Mouse (Mus musculus): ENCODE data around the gene Slit3. TPM values are rescaled to one million over a fixed set of nuclear protein-coding genes. Genes with fewer than 3 reads are reported as not detected.
A peak's percentile ranks its signal among the peaks of the same experiment; 100 is the strongest.

Slit3 gene
- polyA plus RNA-seq, 1 experiment from 2014 or later: 21.9 TPM

DNA sequence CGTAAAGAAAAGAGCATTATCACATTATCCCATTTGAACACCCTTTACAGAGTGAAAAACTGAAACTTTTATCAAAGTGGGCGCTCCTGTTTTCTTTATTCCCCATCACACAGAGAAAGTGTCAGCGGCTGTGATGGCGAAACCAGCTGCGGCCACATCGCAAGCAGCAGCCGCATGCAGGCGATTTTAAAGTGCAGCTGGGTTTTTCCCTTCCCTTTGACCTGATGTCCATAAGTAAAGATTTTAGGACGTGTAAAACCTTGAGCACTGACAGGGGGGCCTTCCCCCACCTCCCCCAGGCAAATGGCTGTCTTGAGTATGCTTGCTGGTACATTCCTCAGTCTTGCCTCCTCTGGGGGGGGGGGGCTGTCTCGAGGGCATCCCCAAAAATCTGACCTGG is 266.8 kb downstream of the Slit3 start:
- no peak for DNase-seq (ENCODE audit: low spot score)
- no peaks in the 10 kb centered on the region for H3K36me3 ChIP-seq
- WGBS: 28% methylated on average over 10 of the region's 10 CpGs
- H3K27ac ChIP-seq: peak overlapping the region; percentile 85
- H3K4me1 ChIP-seq: peaks cover 96% of the 10 kb centered on the region
- H3K27me3 ChIP-seq (ENCODE audit: low read depth, poor library complexity, severe bottlenecking): no peaks in the 10 kb centered on the region
- H3K9me3 ChIP-seq (replicated peaks): no peaks in the 10 kb centered on the region
- H3K4me3 ChIP-seq: peak overlapping the region; percentile 28; the same call in 1 of the 2 replicates

- 12% methylated on average over 12 of the region's 12 CpGs for WGBS
- H3K4me1 ChIP-seq: peaks cover 96% of the 10 kb centered on the region
- DNase-seq (ENCODE audit: low spot score): peak; percentile 77
- no peaks in the 10 kb centered on the region for H3K36me3 ChIP-seq
- H3K27ac ChIP-seq: peak overlapping the region; percentile 85
- H3K27me3 ChIP-seq (ENCODE audit: low read depth, poor library complexity, severe bottlenecking): no peaks in the 10 kb centered on the region
- no peaks in the 10 kb centered on the region for H3K9me3 ChIP-seq (replicated peaks)
- H3K4me3 ChIP-seq: peak overlapping the region; percentile 28; the same call in 1 of the 2 replicates
Measured at GRCm38 (mm10) chr11:35388471-35388870, 267.4 kb downstream of the Slit3 start.

- H3K4me1 ChIP-seq: peaks cover 96% of the 10 kb centered on the region
- no peaks in the 10 kb centered on the region for H3K36me3 ChIP-seq
- no peaks in the 10 kb centered on the region for H3K27me3 ChIP-seq (ENCODE audit: low read depth, poor library complexity, severe bottlenecking)
- WGBS: 50% methylated on average over 7 of the region's 7 CpGs
- H3K27ac ChIP-seq: peak overlapping the region; percentile 63; the same call in 1 of the 2 replicates
- no peak for DNase-seq (ENCODE audit: low spot score)
- H3K9me3 ChIP-seq (replicated peaks): no peaks in the 10 kb centered on the region
- H3K4me3 ChIP-seq: no peak overlapping the region
Measured at GRCm38 (mm10) chr11:35389341-35389740, 268.3 kb downstream of the Slit3 start.

DNA sequence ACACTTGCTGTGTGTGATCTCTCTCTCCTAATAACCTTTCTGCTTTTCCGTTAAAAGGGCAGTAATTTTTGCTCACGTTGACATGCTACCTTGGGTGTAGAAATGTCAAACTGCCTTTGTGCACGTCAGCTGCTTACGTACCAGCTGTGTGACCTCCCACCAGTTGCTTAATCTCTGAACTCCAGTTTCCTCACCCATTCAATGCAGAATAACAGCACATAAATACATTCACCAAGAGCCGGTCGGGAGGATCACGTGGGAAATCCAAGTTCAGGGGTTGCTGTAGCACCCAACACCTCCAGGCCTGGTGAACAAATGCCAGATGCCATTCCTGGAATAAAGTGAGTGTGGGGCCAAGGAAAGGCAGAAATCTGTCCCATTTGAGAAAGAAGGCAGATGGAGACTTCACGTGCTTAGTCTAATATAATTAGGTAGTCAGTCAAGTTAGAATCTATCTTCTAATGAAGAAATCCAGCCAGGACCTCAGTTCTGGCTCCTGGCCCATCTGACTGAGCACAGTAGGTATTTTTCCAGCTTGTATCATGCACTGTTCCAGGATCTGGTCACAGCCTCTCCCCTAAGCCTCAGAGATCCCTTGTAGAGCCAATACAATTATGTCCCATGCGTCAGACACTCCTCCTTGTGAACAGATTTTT is 268.9 kb downstream of the Slit3 start:
- H3K4me3 ChIP-seq: no peak overlapping the region
- no peaks in the 10 kb centered on the region for H3K36me3 ChIP-seq
- WGBS: 52% methylated on average over 9 of the region's 9 CpGs
- H3K27ac ChIP-seq: peak overlapping the region; percentile 63
- no peaks in the 10 kb centered on the region for H3K27me3 ChIP-seq (ENCODE audit: low read depth, poor library complexity, severe bottlenecking)
- H3K4me1 ChIP-seq: peaks cover 96% of the 10 kb centered on the region
- DNase-seq (ENCODE audit: low spot score): no peak
- no peaks in the 10 kb centered on the region for H3K9me3 ChIP-seq (replicated peaks)

DNA sequence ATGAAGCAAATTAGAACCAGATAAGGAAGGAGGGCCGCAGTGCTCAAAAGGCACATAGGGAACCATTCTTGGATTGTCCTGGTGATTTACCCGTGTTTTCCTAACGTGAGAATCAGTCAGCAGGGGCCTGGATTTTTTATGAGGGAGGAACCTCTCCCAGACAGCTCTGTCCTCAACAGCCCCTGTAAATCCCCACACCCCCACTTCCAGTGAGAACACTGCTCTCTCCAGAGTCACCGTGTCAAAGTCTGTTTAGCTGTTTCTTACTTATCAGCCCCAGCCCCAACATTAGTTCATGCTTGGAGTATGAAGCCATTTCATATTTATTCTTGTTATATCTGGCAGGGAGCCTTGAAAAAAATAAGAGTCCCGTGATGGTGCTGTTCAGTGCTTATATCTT is 272.8 kb downstream of the Slit3 start:
- Histone ChIP-seq H3K4me1 (peaks cover 65% of the 10 kb centered on the region), H3K4me3 (no peak overlapping the region), H3K9me3 (replicated peaks) (no peaks in the 10 kb centered on the region), H3K27ac (peak overlapping the region; percentile 66), H3K27me3 (ENCODE audit: low read depth, poor library complexity, severe bottlenecking) (no peaks in the 10 kb centered on the region), H3K36me3 (no peaks in the 10 kb centered on the region)
- DNase-seq (ENCODE audit: low spot score): no peak
- 29% methylated on average over 5 of the region's 5 CpGs for WGBS

GRCm38 (mm10) chr11:35395376-35395775 is 274.4 kb downstream of the Slit3 start:
- WGBS: 70% methylated on average over 8 of the region's 8 CpGs
- H3K36me3 ChIP-seq: no peaks in the 10 kb centered on the region

GRCm38 (mm10) chr11:35398353-35398752 is 277.3 kb downstream of the Slit3 start:
- Histone ChIP-seq H3K27ac (no peak overlapping the region), H3K4me3 (no peak overlapping the region), H3K4me1 (peaks cover 32% of the 10 kb centered on the region), H3K36me3 (0 out of 2 replicates have a peak, but pooled peaks cover 2% of the 10 kb centered on the region), H3K27me3 (ENCODE audit: low read depth, poor library complexity, severe bottlenecking) (no peaks in the 10 kb centered on the region), H3K9me3 (replicated peaks) (no peaks in the 10 kb centered on the region)
- no peak for DNase-seq (ENCODE audit: low spot score)
- WGBS: 87% methylated on average over 5 of the region's 5 CpGs

More at GRCm38 (mm10) chr11:35395376-35395775, 274.4 kb downstream of the Slit3 start:
- H3K4me3 ChIP-seq: no peak overlapping the region
- H3K27ac ChIP-seq: peak overlapping the region; percentile 22
- peaks cover 49% of the 10 kb centered on the region for H3K4me1 ChIP-seq
- no peaks in the 10 kb centered on the region for H3K9me3 ChIP-seq (replicated peaks)
- H3K27me3 ChIP-seq (ENCODE audit: low read depth, poor library complexity, severe bottlenecking): no peaks in the 10 kb centered on the region
- no peak for DNase-seq (ENCODE audit: low spot score)

DNA sequence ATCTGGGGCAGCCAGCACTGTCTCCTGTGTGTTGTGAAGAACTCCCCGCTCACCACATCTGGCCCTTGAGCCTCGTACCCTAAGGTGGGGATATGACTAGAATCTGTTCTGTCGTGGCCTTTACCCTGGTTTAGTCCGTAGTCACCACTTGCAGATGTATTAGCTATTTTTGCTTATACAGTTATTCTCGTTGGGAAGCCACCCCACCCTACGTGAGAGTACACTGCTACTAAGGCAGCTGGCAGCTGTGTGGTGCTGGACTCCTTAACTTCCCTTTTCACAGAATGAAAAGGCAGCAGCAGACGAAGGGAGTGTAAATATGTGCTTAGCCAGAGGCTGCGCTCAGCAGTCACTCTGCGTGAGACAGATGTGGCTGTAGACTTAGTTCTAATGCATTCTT is 282.5 kb downstream of the Slit3 start:
- 89% methylated on average over 9 of the region's 9 CpGs for WGBS
- Histone ChIP-seq H3K4me1 (peaks cover 51% of the 10 kb centered on the region), H3K9me3 (replicated peaks) (no peaks in the 10 kb centered on the region), H3K27ac (peak overlapping the region; percentile 30), H3K27me3 (ENCODE audit: low read depth, poor library complexity, severe bottlenecking) (no peaks in the 10 kb centered on the region), H3K4me3 (no peak overlapping the region), H3K36me3 (0 out of 2 replicates have a peak, but pooled peaks cover 3% of the 10 kb centered on the region)
- DNase-seq (ENCODE audit: low spot score): no peak

DNA sequence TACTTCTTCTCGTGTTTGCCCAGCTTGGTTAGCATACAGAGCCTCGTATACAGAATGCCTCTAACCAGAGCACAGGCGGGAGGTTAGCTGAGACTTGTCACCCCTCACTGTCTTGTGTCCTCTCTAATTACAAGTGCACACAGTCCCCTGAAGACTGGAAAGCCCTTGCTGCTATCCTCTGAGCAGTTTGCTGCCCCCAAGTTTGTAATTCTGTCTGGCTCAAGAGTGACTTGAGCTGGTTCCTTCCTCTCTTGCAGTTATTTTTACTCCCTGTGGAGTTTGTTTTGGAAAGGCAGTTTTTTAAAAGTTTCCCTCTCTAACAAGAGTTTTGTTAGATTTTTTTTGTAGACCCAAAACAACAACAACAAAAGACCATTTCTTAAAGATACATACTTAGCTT is 285.0 kb downstream of the Slit3 start:
- WGBS: 52% methylated on average over 3 of the region's 3 CpGs

DNA sequence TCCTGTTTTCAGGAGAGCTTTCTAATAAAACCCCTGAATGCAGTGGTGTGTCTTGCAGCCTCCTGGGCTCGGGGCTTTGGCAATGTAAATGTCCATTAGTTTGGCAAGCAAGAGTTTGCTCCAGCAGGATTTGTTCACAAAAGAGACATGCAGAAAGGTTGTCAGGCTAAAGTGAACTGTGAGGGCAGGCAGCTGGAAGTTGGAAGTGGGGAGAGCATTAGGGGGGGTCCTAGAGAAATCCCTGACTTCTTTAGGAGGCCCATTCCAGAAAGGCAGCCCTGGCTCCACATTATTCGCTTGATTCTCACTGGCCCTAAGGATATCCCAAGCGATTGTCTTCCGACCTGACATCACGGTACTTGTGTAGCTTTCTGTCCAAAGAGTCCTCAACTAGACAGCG is 285.5 kb downstream of the Slit3 start:
- Histone ChIP-seq H3K27ac (peak overlapping the region; percentile 66), H3K4me3 (no peak overlapping the region), H3K36me3 (0 out of 2 replicates have a peak, but pooled peaks cover 3% of the 10 kb centered on the region), H3K4me1 (peaks cover 57% of the 10 kb centered on the region), H3K9me3 (replicated peaks) (no peaks in the 10 kb centered on the region), H3K27me3 (ENCODE audit: low read depth, poor library complexity, severe bottlenecking) (no peaks in the 10 kb centered on the region)
- DNase-seq (ENCODE audit: low spot score): no peak
- WGBS: 82% methylated on average over 6 of the region's 6 CpGs

More for the DNA sequence above, 285.0 kb downstream of the Slit3 start:
- H3K4me1 ChIP-seq: peaks cover 59% of the 10 kb centered on the region
- no peaks in the 10 kb centered on the region for H3K27me3 ChIP-seq (ENCODE audit: low read depth, poor library complexity, severe bottlenecking)
- no peak for DNase-seq (ENCODE audit: low spot score)
- peak overlapping the region; percentile 66 for H3K27ac ChIP-seq
- H3K9me3 ChIP-seq (replicated peaks): no peaks in the 10 kb centered on the region
- no peak overlapping the region for H3K4me3 ChIP-seq
- H3K36me3 ChIP-seq: 0 out of 2 replicates have a peak, but pooled peaks cover 3% of the 10 kb centered on the region

GRCm38 (mm10) chr11:35407341-35408154 is 286.5 kb downstream of the Slit3 start:
- WGBS: 60% methylated on average over 12 of the region's 12 CpGs

DNA sequence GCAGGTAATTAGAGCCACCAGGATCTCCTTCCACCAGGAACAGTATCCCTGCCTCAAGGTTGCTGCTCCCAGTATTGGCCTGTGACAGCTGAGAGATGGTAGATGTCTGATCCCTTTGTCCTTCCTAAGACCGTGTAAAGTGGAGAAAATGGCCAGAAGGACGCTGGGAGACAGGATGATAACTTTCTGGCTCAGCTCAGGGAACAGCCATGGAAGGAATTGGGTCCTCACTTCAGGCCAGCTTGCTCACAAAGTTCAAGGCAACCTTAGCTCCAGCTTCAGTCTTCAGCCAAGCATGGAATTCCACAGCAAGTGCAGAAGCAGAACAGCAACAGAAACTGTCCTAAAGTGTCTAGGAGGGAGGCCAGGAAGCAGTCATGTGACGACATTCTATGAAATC is 289.4 kb downstream of the Slit3 start:
- H3K4me1 ChIP-seq: peaks cover 47% of the 10 kb centered on the region
- no peak for DNase-seq (ENCODE audit: low spot score)
- WGBS: 90% methylated on average over 3 of the region's 3 CpGs
- no peaks in the 10 kb centered on the region for H3K27me3 ChIP-seq (ENCODE audit: low read depth, poor library complexity, severe bottlenecking)
- H3K27ac ChIP-seq: no peak overlapping the region
- H3K4me3 ChIP-seq: no peak overlapping the region
- H3K9me3 ChIP-seq (replicated peaks): no peaks in the 10 kb centered on the region
- H3K36me3 ChIP-seq: no peaks in the 10 kb centered on the region

More at GRCm38 (mm10) chr11:35407341-35408154, 286.5 kb downstream of the Slit3 start:
- peak; percentile 77 for DNase-seq (ENCODE audit: low spot score)
- no peak overlapping the region for H3K4me3 ChIP-seq
- no peaks in the 10 kb centered on the region for H3K9me3 ChIP-seq (replicated peaks)
- H3K36me3 ChIP-seq: 0 out of 2 replicates have a peak, but pooled peaks cover 3% of the 10 kb centered on the region
- no peaks in the 10 kb centered on the region for H3K27me3 ChIP-seq (ENCODE audit: low read depth, poor library complexity, severe bottlenecking)
- peaks cover 56% of the 10 kb centered on the region for H3K4me1 ChIP-seq
- peak overlapping the region; percentile 66 for H3K27ac ChIP-seq
